Mouse (Mus musculus): ENCODE results near the gene Dnajb3. TPM values are rescaled to one million over a fixed set of nuclear protein-coding genes. Genes with fewer than 3 reads are reported as not detected.
A peak's percentile ranks its signal among the peaks of the same experiment; 100 is the strongest.

The Dnajb3 gene
- total RNA-seq, 2 experiments from 2014 or later, result 5.4 to 20.9 TPM

- ATAC-seq (replicated peaks; ENCODE audit: low FRiP score, poor library complexity, severe bottlenecking), result no peak
Measured at GRCm38 (mm10) chr1:88218591-88218990, 13.0 kb upstream of the Dnajb3 start.

- ATAC-seq (replicated peaks; ENCODE audit: low FRiP score, poor library complexity, severe bottlenecking), result no peak
Measured at GRCm38 (mm10) chr1:88218051-88218450, 12.5 kb upstream of the Dnajb3 start.

- ATAC-seq (replicated peaks; ENCODE audit: low FRiP score, poor library complexity, severe bottlenecking), result no peak
Measured at GRCm38 (mm10) chr1:88217576-88217975, 12.0 kb upstream of the Dnajb3 start.

- ATAC-seq (replicated peaks; ENCODE audit: low FRiP score, poor library complexity, severe bottlenecking), result no peak
Measured at GRCm38 (mm10) chr1:88217144-88217543, 11.6 kb upstream of the Dnajb3 start.

GRCm38 (mm10) chr1:88216551-88216950 is 11.0 kb upstream of the Dnajb3 start:
- ATAC-seq (replicated peaks; ENCODE audit: low FRiP score, poor library complexity, severe bottlenecking), result no peak

- ATAC-seq (replicated peaks; ENCODE audit: low FRiP score, poor library complexity, severe bottlenecking), result no peak
Measured at GRCm38 (mm10) chr1:88215466-88216380, 10.1 kb upstream of the Dnajb3 start.

GRCm38 (mm10) chr1:88214462-88214952 is 8.9 kb upstream of the Dnajb3 start:
- ATAC-seq (replicated peaks; ENCODE audit: low FRiP score, poor library complexity, severe bottlenecking), result no peak; the same call in 1 of the 2 replicates

- peak; percentile 19 for ATAC-seq (replicated peaks; ENCODE audit: low FRiP score, poor library complexity, severe bottlenecking)
Measured at GRCm38 (mm10) chr1:88213766-88214461, 8.3 kb upstream of the Dnajb3 start.

GRCm38 (mm10) chr1:88213061-88213460 is 7.5 kb upstream of the Dnajb3 start:
- ATAC-seq (replicated peaks; ENCODE audit: low FRiP score, poor library complexity, severe bottlenecking), result no peak

GRCm38 (mm10) chr1:88212341-88213045 is 6.9 kb upstream of the Dnajb3 start:
- ATAC-seq (replicated peaks; ENCODE audit: low FRiP score, poor library complexity, severe bottlenecking), result no peak

- no peak for ATAC-seq (replicated peaks; ENCODE audit: low FRiP score, poor library complexity, severe bottlenecking)
Measured at GRCm38 (mm10) chr1:88211812-88212211, 6.2 kb upstream of the Dnajb3 start, which contains the start of gene Ugt1a1. Gene Ugt1a1 (plus strand): TSS chr1:88211959.

- ATAC-seq (replicated peaks; ENCODE audit: low FRiP score, poor library complexity, severe bottlenecking), result peak; percentile 83
Measured at GRCm38 (mm10) chr1:88206843-88207479, 1.4 kb upstream of the Dnajb3 start.

- ATAC-seq (replicated peaks; ENCODE audit: low FRiP score, poor library complexity, severe bottlenecking), result no peak
Measured at GRCm38 (mm10) chr1:88200456-88200855, 5.1 kb downstream of the Dnajb3 start, which contains the start of gene Ugt1a2. Gene Ugt1a2 (plus strand): TSS chr1:88200601.

- ATAC-seq (replicated peaks; ENCODE audit: low FRiP score, poor library complexity, severe bottlenecking), result no peak
Measured at GRCm38 (mm10) chr1:88199996-88200395, 5.6 kb downstream of the Dnajb3 start.

GRCm38 (mm10) chr1:88197443-88197842 is 8.1 kb downstream of the Dnajb3 start:
- ATAC-seq (replicated peaks; ENCODE audit: low FRiP score, poor library complexity, severe bottlenecking), result no peak

GRCm38 (mm10) chr1:88195687-88196086 is 9.9 kb downstream of the Dnajb3 start:
- 0 out of 2 replicates have a peak, but pooled peaks have one; percentile 43 for ATAC-seq (replicated peaks; ENCODE audit: low FRiP score, poor library complexity, severe bottlenecking)

- ATAC-seq (replicated peaks; ENCODE audit: low FRiP score, poor library complexity, severe bottlenecking), result no peak
Measured at GRCm38 (mm10) chr1:88192136-88192535, 13.4 kb downstream of the Dnajb3 start.

- ATAC-seq (replicated peaks; ENCODE audit: low FRiP score, poor library complexity, severe bottlenecking), result no peak
Measured at GRCm38 (mm10) chr1:88186325-88186935, 19.2 kb downstream of the Dnajb3 start.

- no peak for ATAC-seq (replicated peaks; ENCODE audit: low FRiP score, poor library complexity, severe bottlenecking)
Measured at GRCm38 (mm10) chr1:88179657-88180056, 25.9 kb downstream of the Dnajb3 start.

Measured in erythroblast, adult 5-6 weeks (primary cell).